Mouse (Mus musculus) cortical plate, adult 2 months (tissue): ENCODE data around the gene Olfr998.

Source experiments
- CTCF ChIP-seq: fragments of 200-500 bp; IDR thresholded peaks from 2 replicates; pipeline ENCODE4 v1.5.1; 2011; ENCODE audit warnings: mild to moderate bottlenecking, control low read depth, low read length; ENCODE audit not compliant: insufficient read depth; ENCODE audit errors: extremely low read depth
- POLR2A ChIP-seq: fragments of 200-500 bp; IDR thresholded peaks from 2 replicates; pipeline ENCODE4 v1.6.1; 2011; ENCODE audit warnings: mild to moderate bottlenecking, low read length, control low read depth; ENCODE audit not compliant: insufficient read depth; ENCODE audit errors: extremely low read depth

- TF ChIP-seq CTCF = no peak
- no peak for TF ChIP-seq POLR2A
Measured at GRCm38 (mm10) chr2:85611803-85612202, 23.1 kb downstream of the Olfr998 start, which contains the start of gene Olfr1000.
